Comparison of ENCODE assay signal across 14 mouse cellular contexts in genomic region chr6:138142604-138143003, GRCm38 (mm10). TPM values are rescaled to one million over a fixed set of nuclear protein-coding genes. Genes with fewer than 3 reads are reported as not detected.
DNase-seq lines count a peak whose midpoint lies in the region; ATAC-seq and TF ChIP-seq lines count a peak whose summit lies in the region.
"Had no signal": no experiment of that assay in that cellular context is flagged by ENCODE, and none has a peak within 500 bp of the region (broad histone marks: within the 10 kb centered on the region; RNA-seq: fewer than 3 reads in every experiment).

No protein-coding gene starts in this region.

- 0 out of 2 replicates have a peak, but pooled peaks have one; percentile 5 for TF ChIP-seq POLR2A in liver, adult 2 months (IDR thresholded peaks at IDR 0.05; ENCODE audit: extremely low read depth, insufficient read depth, low read length)
- TF ChIP-seq POLR2A in bone marrow, adult 2 months (IDR thresholded peaks at IDR 0.05; ENCODE audit: borderline replicate concordance, control insufficient read depth, low read depth, low read length), result no peak

- peak overlapping the region; percentile 85 for H3K9ac ChIP-seq in liver, adult 2 months (ENCODE audit: low read depth, low read length)
- no peak overlapping the region for H3K9ac ChIP-seq in liver, embryonic 12.5 days
- H3K9ac ChIP-seq in liver, embryonic 15.5 days, result no peak overlapping the region
- H3K9ac ChIP-seq: forebrain, embryonic 15.5 days had no signal

- TF ChIP-seq CTCF in liver, adult 2 months (IDR thresholded peaks at IDR 0.05; ENCODE audit: low read depth, low read length), result no peak
- TF ChIP-seq CTCF in bone marrow, adult 2 months (IDR thresholded peaks at IDR 0.05; ENCODE audit: control insufficient read depth, insufficient read depth, low read length), result no peak

- H3K36me3 ChIP-seq in liver, adult 2 months (ENCODE audit: control insufficient read depth, insufficient read depth, low read length), result peaks cover 35% of the 10 kb centered on the region
- no peaks in the 10 kb centered on the region for H3K36me3 ChIP-seq in liver, embryonic 12.5 days
- 0 out of 2 replicates have a peak, but pooled peaks cover 3% of the 10 kb centered on the region for H3K36me3 ChIP-seq in liver, embryonic 15.5 days (replicated peaks)
- H3K36me3 ChIP-seq: forebrain, embryonic 15.5 days; midbrain, embryonic 10.5 days had no signal

- peaks cover 24% of the 10 kb centered on the region; the same call in 1 of the 2 replicates for H3K79me2 ChIP-seq in liver, adult 2 months (ENCODE audit: control insufficient read depth, insufficient read depth, low read length)

- no peaks in the 10 kb centered on the region for H3K9me3 ChIP-seq in liver, embryonic 12.5 days (replicated peaks)
- H3K9me3 ChIP-seq in liver, embryonic 15.5 days (replicated peaks), result no peaks in the 10 kb centered on the region
- H3K9me3 ChIP-seq: forebrain, embryonic 15.5 days; midbrain, embryonic 10.5 days had no signal

- peak overlapping the region; percentile 92 for H3K27ac ChIP-seq in liver, adult 2 months (replicated peaks; ENCODE audit: insufficient read depth, low read depth, low read length)
- no peak overlapping the region for H3K27ac ChIP-seq in liver, embryonic 12.5 days
- H3K27ac ChIP-seq in bone marrow, adult 2 months (ENCODE audit: control insufficient read depth, insufficient read depth, low read depth, low read length, poor library complexity), result no peak overlapping the region
- H3K27ac ChIP-seq in liver, embryonic 15.5 days (replicated peaks), result no peak overlapping the region; the same call in 1 of the 2 replicates
- H3K27ac ChIP-seq: forebrain, embryonic 15.5 days; midbrain, embryonic 10.5 days had no signal

- DNase-seq in adrenal gland, postnatal 10 days, result peak; percentile 17
- DNase-seq in adrenal gland, postnatal 14 days, result no peak
- DNase-seq in liver, adult 2 months (ENCODE audit: extremely low read depth, low read depth, low spot score), result peak; percentile 55
- no peak for DNase-seq in layer of hippocampus, postnatal 10 days (ENCODE audit: low spot score in 2 of 2)
- DNase-seq in testis, postnatal 10 days (ENCODE audit: low spot score), result no peak
- DNase-seq: adrenal gland, adult 8-10 months; gastrocnemius, postnatal 36 days; heart, postnatal 10 days; thymus, adult 18-20 months had no signal

- H3K4me3 ChIP-seq in liver, adult 2 months (ENCODE audit: insufficient read depth, low read depth, low read length), result peak overlapping the region; percentile 81
- H3K4me3 ChIP-seq in liver, embryonic 12.5 days, result no peak overlapping the region
- H3K4me3 ChIP-seq in bone marrow, adult 2 months (replicated peaks; ENCODE audit: control insufficient read depth, low read depth, low read length), result peak overlapping the region; percentile 24
- H3K4me3 ChIP-seq in liver, embryonic 15.5 days (replicated peaks), result peak overlapping the region; percentile 55
- H3K4me3 ChIP-seq: forebrain, embryonic 15.5 days; midbrain, embryonic 10.5 days had no signal

- H3K4me2 ChIP-seq in liver, embryonic 12.5 days, result no peak overlapping the region
- H3K4me2 ChIP-seq in liver, embryonic 15.5 days, result peak overlapping the region; percentile 52
- H3K4me2 ChIP-seq: forebrain, embryonic 15.5 days had no signal

- WGBS in liver, adult 2 months, result 20% methylated on average over 7 of the region's 7 CpGs
- 72% methylated on average over 7 of the region's 7 CpGs for WGBS in liver, embryonic 12.5 days (ENCODE audit: insufficient replicate concordance)
- 83% methylated on average over 7 of the region's 7 CpGs for WGBS in bone marrow, adult 2 months
- WGBS in liver, embryonic 15.5 days (ENCODE audit: insufficient replicate concordance), result 67% methylated on average over 7 of the region's 7 CpGs

- peaks cover 8% of the 10 kb centered on the region for H3K4me1 ChIP-seq in liver, adult 2 months (ENCODE audit: control insufficient read depth, insufficient read depth, low read length)
- H3K4me1 ChIP-seq in liver, embryonic 12.5 days, result no peaks in the 10 kb centered on the region
- peaks cover 1% of the 10 kb centered on the region for H3K4me1 ChIP-seq in bone marrow, adult 2 months (ENCODE audit: control insufficient read depth, insufficient read depth, low read length)
- H3K4me1 ChIP-seq in liver, embryonic 15.5 days (replicated peaks), result no peaks in the 10 kb centered on the region; the same call in 1 of the 2 replicates

- no peak for ATAC-seq in liver, embryonic 12.5 days
- no peak for ATAC-seq in liver, embryonic 15.5 days (ENCODE audit: insufficient read depth)
- ATAC-seq: forebrain, embryonic 15.5 days had no signal

- H3K27me3 ChIP-seq in liver, adult 2 months (ENCODE audit: control insufficient read depth, insufficient read depth, low read length), result no peaks in the 10 kb centered on the region
- H3K27me3 ChIP-seq in liver, embryonic 12.5 days (replicated peaks), result no peaks in the 10 kb centered on the region
- no peaks in the 10 kb centered on the region for H3K27me3 ChIP-seq in liver, embryonic 15.5 days
- H3K27me3 ChIP-seq: forebrain, embryonic 15.5 days had no signal

RNA-seq across cellular contexts. Expression of gene Mgst1, which starts 2.5 kb away (rescaled TPM):
- total RNA-seq in adrenal gland, postnatal 10 days (2021), result 100 to 1,000 TPM; 726 to 864 TPM
- total RNA-seq in adrenal gland, postnatal 14 days (2021), result 834 and 1,057 TPM in 2 replicates
- 7,708 and 11,486 TPM in 2 replicates for total RNA-seq in liver, adult 2 months (2014; rRNA removed)
- 7,278 and 7,946 TPM in 2 replicates for polyA plus RNA-seq in liver, adult 2 months (2012; rRNA removed)
- polyA plus RNA-seq in liver, embryonic 12.5 days (2016; fragmentation: Nextera tagmentation; extraction: Ambion mirVana), result 52.4 and 56.3 TPM in 2 replicates
- polyA plus RNA-seq in bone marrow, adult 2 months (2011; ENCODE audit: insufficient read depth, insufficient read length, low replicate concordance, missing spikeins), result 51.0 and 109 TPM in 2 replicates
- 404 and 429 TPM in 2 replicates for polyA plus RNA-seq in liver, embryonic 15.5 days (2015; fragmentation: Nextera tagmentation; extraction: Ambion mirVana)
- total RNA-seq in layer of hippocampus, postnatal 10 days (2021), result 10 to 100 TPM; 10.1 to 12.7 TPM

Comparison
In these comparisons a context has a peak if more than half of its experiments do, and no peak if none do; other contexts are left out.
1. DNase-seq: peak in adrenal gland, postnatal 10 days (single experiment) and liver, adult 2 months (single experiment); none in adrenal gland, postnatal 14 days (single experiment), layer of hippocampus, postnatal 10 days (0 of 2) and testis, postnatal 10 days (single experiment).
2. RNA of gene Mgst1, which starts 2.5 kb away (total RNA-seq): 7,708 to 11,486 TPM in liver, adult 2 months, 834 to 1,057 TPM in adrenal gland, postnatal 14 days and 726 to 864 TPM in adrenal gland, postnatal 10 days; 10.1 to 12.7 TPM in layer of hippocampus, postnatal 10 days; every median in the first group is over 10 times any median in the second.